Mouse (Mus musculus) testis, adult 2 months (tissue): ENCODE results near the gene Slc19a3. TPM values are rescaled to one million over a fixed set of nuclear protein-coding genes. Genes with fewer than 3 reads are reported as not detected.

Experiments
- H3K27ac ChIP-seq: fragments of 200-500 bp; 2 replicates; pipeline ENCODE4 v1.5.1; 2012; ENCODE audit warnings: low read depth, low read length; ENCODE audit not compliant: control insufficient read depth, insufficient read depth
- H3K27me3 ChIP-seq: fragments of 200-500 bp; 2 replicates; pipeline ENCODE4 v1.6.1; 2012; ENCODE audit warnings: mild to moderate bottlenecking, low read length, moderate library complexity; ENCODE audit not compliant: control insufficient read depth, insufficient read depth
- H3K36me3 ChIP-seq: fragments of 200-500 bp; 2 replicates; pipeline ENCODE4 v1.6.1; 2012; ENCODE audit warnings: mild to moderate bottlenecking, low read length; ENCODE audit not compliant: control insufficient read depth, insufficient read depth
- H3K4me1 ChIP-seq: fragments of 200-500 bp; 2 replicates; pipeline ENCODE4 v1.6.1; 2012; ENCODE audit warnings: low read length; ENCODE audit not compliant: control insufficient read depth, insufficient read depth
- H3K4me3 ChIP-seq: fragments of 200-500 bp; 2 replicates; pipeline ENCODE4 v1.5.1; 2012; ENCODE audit warnings: low read depth, mild to moderate bottlenecking, low read length, moderate library complexity, mixed read lengths; ENCODE audit not compliant: control insufficient read depth
- CTCF ChIP-seq: fragments of 200-500 bp; IDR thresholded peaks from 2 replicates; pipeline ENCODE4 v1.5.1; 2012; ENCODE audit warnings: low read depth, mild to moderate bottlenecking, inconsistent platforms, low read length, moderate library complexity; ENCODE audit not compliant: control insufficient read depth, insufficient read depth, insufficient replicate concordance
- POLR2A ChIP-seq: fragments of 200-500 bp; IDR thresholded peaks from 2 replicates; pipeline ENCODE4 v1.6.1; 2012; ENCODE audit warnings: low read depth, mild to moderate bottlenecking, inconsistent platforms, low read length, moderate library complexity; ENCODE audit not compliant: control insufficient read depth
- polyA plus RNA-seq: library from polyadenylated mRNA; depleted of rRNA; stranded (reverse); fragments of >200 nt; gene quantifications from 2 replicates; pipeline ENCODE4 v1.2.3, GENCODE M21; 2012

Gene Slc19a3
- polyA plus RNA-seq, 1 experiment: 0.10 TPM

- TF ChIP-seq CTCF (no peak), POLR2A (no peak)
- Histone ChIP-seq H3K4me3 (no peak overlapping the region), H3K27me3 (no peaks in the 10 kb centered on the region), H3K4me1 (no peaks in the 10 kb centered on the region), H3K27ac (no peak overlapping the region), H3K36me3 (no peaks in the 10 kb centered on the region)
Measured at GRCm38 (mm10) chr1:83036892-83037667, 1.2 kb downstream of the Slc19a3 start.

- H3K27ac ChIP-seq: no peak overlapping the region
- no peak for TF ChIP-seq POLR2A
- TF ChIP-seq CTCF: no peak
- H3K4me3 ChIP-seq: no peak overlapping the region
- no peaks in the 10 kb centered on the region for H3K27me3 ChIP-seq
- no peaks in the 10 kb centered on the region for H3K36me3 ChIP-seq
- no peaks in the 10 kb centered on the region for H3K4me1 ChIP-seq
Measured at GRCm38 (mm10) chr1:83034509-83034908, 3.7 kb downstream of the Slc19a3 start.

GRCm38 (mm10) chr1:83032508-83032907 is 5.7 kb downstream of the Slc19a3 start:
- Histone ChIP-seq H3K4me3 (no peak overlapping the region), H3K27ac (no peak overlapping the region), H3K36me3 (no peaks in the 10 kb centered on the region), H3K4me1 (no peaks in the 10 kb centered on the region), H3K27me3 (no peaks in the 10 kb centered on the region)
- TF ChIP-seq CTCF: no peak
- no peak for TF ChIP-seq POLR2A

- Histone ChIP-seq H3K4me1 (no peaks in the 10 kb centered on the region), H3K36me3 (no peaks in the 10 kb centered on the region), H3K27me3 (no peaks in the 10 kb centered on the region), H3K4me3 (no peak overlapping the region), H3K27ac (no peak overlapping the region)
- TF ChIP-seq CTCF (no peak), POLR2A (no peak)
Measured at GRCm38 (mm10) chr1:83031950-83032349, 6.3 kb downstream of the Slc19a3 start.

GRCm38 (mm10) chr1:83016556-83016955 is 21.7 kb downstream of the Slc19a3 start:
- H3K27me3 ChIP-seq: no peaks in the 10 kb centered on the region
- no peak overlapping the region for H3K27ac ChIP-seq
- TF ChIP-seq POLR2A (no peak), CTCF (no peak)
- H3K36me3 ChIP-seq: no peaks in the 10 kb centered on the region
- no peaks in the 10 kb centered on the region for H3K4me1 ChIP-seq
- H3K4me3 ChIP-seq: no peak overlapping the region

GRCm38 (mm10) chr1:83015329-83015879 is 22.8 kb downstream of the Slc19a3 start:
- no peak for TF ChIP-seq CTCF
- Histone ChIP-seq H3K27me3 (no peaks in the 10 kb centered on the region), H3K4me3 (no peak overlapping the region), H3K36me3 (no peaks in the 10 kb centered on the region), H3K4me1 (no peaks in the 10 kb centered on the region), H3K27ac (no peak overlapping the region)

- no peak for TF ChIP-seq CTCF
- no peak for TF ChIP-seq POLR2A
- Histone ChIP-seq H3K4me1 (no peaks in the 10 kb centered on the region), H3K36me3 (no peaks in the 10 kb centered on the region), H3K27me3 (no peaks in the 10 kb centered on the region), H3K4me3 (no peak overlapping the region), H3K27ac (no peak overlapping the region)
Measured at GRCm38 (mm10) chr1:83014477-83014876, 23.8 kb downstream of the Slc19a3 start.
